Mouse (Mus musculus) neural tube, embryonic 10.5 days (tissue): ENCODE data around the gene Casc1.

Experiments used
- DNase-seq: peaks from one replicate; pipeline ENCODE4 v3.0.0-alpha.2; 2017; ENCODE audit warnings: low spot score; ENCODE audit errors: extremely low spot score

The Casc1 gene

GRCm38 (mm10) chr6:145210816-145211338 is at the start of gene Casc1, which contains the start of gene Etfrf1:
TSS of gene Casc1 (minus strand) at chr6:145211005.
TSS of gene Etfrf1 (plus strand) at chr6:145211134.
- DNase-seq = peak; percentile 99

GRCm38 (mm10) chr6:145256701-145257073 is 45.9 kb upstream of the Casc1 start:
- no peak for DNase-seq

- no peak for DNase-seq
These were observed 45.3 kb upstream of the Casc1 start for GRCm38 (mm10) chr6:145255952-145256700.

GRCm38 (mm10) chr6:145250820-145251219 is 40.0 kb upstream of the Casc1 start:
- DNase-seq = no peak

GRCm38 (mm10) chr6:145250185-145250791 is 39.5 kb upstream of the Casc1 start, which contains the start of gene Kras:
TSS of gene Kras (minus strand) at chr6:145250239.
- peak; percentile 97 for DNase-seq

- DNase-seq = peak; percentile 76
These were observed 38.7 kb upstream of the Casc1 start for GRCm38 (mm10) chr6:145249291-145250184.

- DNase-seq = no peak
These were observed 37.1 kb upstream of the Casc1 start for GRCm38 (mm10) chr6:145247886-145248285.

GRCm38 (mm10) chr6:145246841-145247240 is 36.0 kb upstream of the Casc1 start:
- no peak for DNase-seq

GRCm38 (mm10) chr6:145242521-145242920 is 31.7 kb upstream of the Casc1 start:
- no peak for DNase-seq

- DNase-seq = no peak
These were observed 29.5 kb upstream of the Casc1 start for GRCm38 (mm10) chr6:145240285-145240684.

- no peak for DNase-seq
These were observed 26.3 kb upstream of the Casc1 start for GRCm38 (mm10) chr6:145237148-145237547.

GRCm38 (mm10) chr6:145235367-145235766 is 24.6 kb upstream of the Casc1 start:
- no peak for DNase-seq

- no peak for DNase-seq
These were observed 23.6 kb upstream of the Casc1 start for GRCm38 (mm10) chr6:145234391-145234790.

- DNase-seq = no peak
These were observed 15.5 kb upstream of the Casc1 start for GRCm38 (mm10) chr6:145226296-145226695.

GRCm38 (mm10) chr6:145224246-145224645 is 13.4 kb upstream of the Casc1 start:
- DNase-seq = no peak

- no peak for DNase-seq
These were observed 5.0 kb upstream of the Casc1 start for GRCm38 (mm10) chr6:145215826-145216225.

GRCm38 (mm10) chr6:145213916-145214315 is 3.1 kb upstream of the Casc1 start:
- no peak for DNase-seq

- DNase-seq = no peak
These were observed 836 bp upstream of the Casc1 start for GRCm38 (mm10) chr6:145211376-145212305.

GRCm38 (mm10) chr6:145210056-145210680 is 637 bp downstream of the Casc1 start:
- DNase-seq = no peak

- no peak for DNase-seq
These were observed 5.7 kb downstream of the Casc1 start for GRCm38 (mm10) chr6:145205142-145205541.
